Mouse (Mus musculus) kidney, adult 9 months (tissue): ENCODE results near the gene Cyp2c69.
"Not testable (repeated sequence)": the region's sequence is repeated elsewhere in the genome, so short reads cannot be mapped to it uniquely, and the experiment has no call there.

ENCODE experiments used
- DNase-seq: peaks from one replicate; pipeline ENCODE4 v3.0.0; 2022

Cyp2c69 gene

GRCm38 (mm10) chr19:39886699-39887098 lies at the start of gene Cyp2c69:
Cyp2c69 (minus strand) TSS chr19:39886799.
- not testable (repeated sequence) for DNase-seq

- DNase-seq, result peak; percentile 96
Observed at GRCm38 (mm10) chr19:39935396-39935795, 48.8 kb upstream of the Cyp2c69 start.

- peak; percentile 17 for DNase-seq
Observed at GRCm38 (mm10) chr19:39930032-39930431, 43.4 kb upstream of the Cyp2c69 start.

- DNase-seq, result no peak
Observed at GRCm38 (mm10) chr19:39901656-39902055, 15.1 kb upstream of the Cyp2c69 start.

- DNase-seq, result not testable (repeated sequence)
Observed at GRCm38 (mm10) chr19:39890079-39890478, 3.5 kb upstream of the Cyp2c69 start.

GRCm38 (mm10) chr19:39866133-39866532 lies 20.5 kb downstream of the Cyp2c69 start:
- no peak for DNase-seq

- peak; percentile 78 for DNase-seq
Observed at GRCm38 (mm10) chr19:39820931-39821330, 65.7 kb downstream of the Cyp2c69 start.

- DNase-seq, result not testable (repeated sequence)
Observed at GRCm38 (mm10) chr19:39816400-39816799, 70.2 kb downstream of the Cyp2c69 start.

- not testable (repeated sequence) for DNase-seq
Observed at GRCm38 (mm10) chr19:39815991-39816390, 70.6 kb downstream of the Cyp2c69 start.

- DNase-seq, result not testable (repeated sequence)
Observed at GRCm38 (mm10) chr19:39812714-39813113, 73.9 kb downstream of the Cyp2c69 start, which contains the start of gene Cyp2c40. Cyp2c40 (minus strand) TSS chr19:39812814.
